Mouse (Mus musculus): ENCODE results near the gene Olfr866. TPM values are rescaled to one million over a fixed set of nuclear protein-coding genes. Genes with fewer than 3 reads are reported as not detected.

The Olfr866 gene
- polyA plus RNA-seq (2015; fragmentation: Illumina TruSeq; extraction: RNeasy Lipid Tissue Mini Kit (QIAGEN cat#74804); ENCODE audit: low read depth, low replicate concordance): not detected

DNA sequence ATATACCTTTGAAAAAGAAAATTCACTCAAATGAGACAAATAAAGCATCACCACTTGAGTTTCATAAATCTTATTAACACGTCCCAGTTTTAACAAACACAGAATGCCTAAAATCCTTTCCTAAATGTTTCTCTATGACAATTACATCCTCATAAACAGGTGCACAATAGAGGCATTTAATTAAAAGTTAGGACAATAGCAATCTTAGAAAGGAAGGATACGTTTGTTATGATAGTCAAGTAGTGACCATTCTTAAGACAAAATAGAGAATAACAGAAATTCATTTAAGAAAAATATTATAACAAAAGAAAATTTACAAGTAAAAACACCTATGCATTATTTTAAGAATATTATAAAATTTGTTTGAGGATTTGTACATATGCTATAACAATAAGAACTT is at the start of gene Olfr866:
Olfr866 (minus strand) TSS at position 101 of the 400 bp plus-strand sequence.

GRCm38 (mm10) chr9:20057462-20057861 is 29.6 kb upstream of the Olfr866 start, which contains the start of gene Olfr867:
TSS of gene Olfr867 (minus strand) at chr9:20057562.

Other genes starting within 250 kb of the Olfr866 start
- gene Olfr58, start 247.8 kb downstream of the Olfr866 start, polyA plus RNA-seq (2015; fragmentation: Illumina TruSeq; extraction: RNeasy Lipid Tissue Mini Kit (QIAGEN cat#74804); ENCODE audit: low read depth, low replicate concordance): not detected
- gene Olfr859, start 223.1 kb downstream of the Olfr866 start, polyA plus RNA-seq (2015; fragmentation: Illumina TruSeq; extraction: RNeasy Lipid Tissue Mini Kit (QIAGEN cat#74804); ENCODE audit: low read depth, low replicate concordance): not detected
- gene Olfr860, start 178.3 kb downstream of the Olfr866 start, polyA plus RNA-seq (2015; fragmentation: Illumina TruSeq; extraction: RNeasy Lipid Tissue Mini Kit (QIAGEN cat#74804); ENCODE audit: low read depth, low replicate concordance): not detected
- not detected for gene Olfr862, start 140.0 kb downstream of the Olfr866 start, polyA plus RNA-seq (2015; fragmentation: Illumina TruSeq; extraction: RNeasy Lipid Tissue Mini Kit (QIAGEN cat#74804); ENCODE audit: low read depth, low replicate concordance)
- not detected for gene Olfr77, start 111.2 kb downstream of the Olfr866 start, polyA plus RNA-seq (2015; fragmentation: Illumina TruSeq; extraction: RNeasy Lipid Tissue Mini Kit (QIAGEN cat#74804); ENCODE audit: low read depth, low replicate concordance)
- not detected for gene Olfr867, start 29.5 kb upstream of the Olfr866 start, polyA plus RNA-seq (2015; fragmentation: Illumina TruSeq; extraction: RNeasy Lipid Tissue Mini Kit (QIAGEN cat#74804); ENCODE audit: low read depth, low replicate concordance)
- not detected for gene Olfr868, start 70.6 kb upstream of the Olfr866 start, polyA plus RNA-seq (2015; fragmentation: Illumina TruSeq; extraction: RNeasy Lipid Tissue Mini Kit (QIAGEN cat#74804); ENCODE audit: low read depth, low replicate concordance)
- not detected for gene Olfr869, start 101.0 kb upstream of the Olfr866 start, polyA plus RNA-seq (2015; fragmentation: Illumina TruSeq; extraction: RNeasy Lipid Tissue Mini Kit (QIAGEN cat#74804); ENCODE audit: low read depth, low replicate concordance)
- gene Olfr870, start 146.0 kb upstream of the Olfr866 start, polyA plus RNA-seq (2015; fragmentation: Illumina TruSeq; extraction: RNeasy Lipid Tissue Mini Kit (QIAGEN cat#74804); ENCODE audit: low read depth, low replicate concordance): not detected
- gene Olfr871, start 184.2 kb upstream of the Olfr866 start, polyA plus RNA-seq (2015; fragmentation: Illumina TruSeq; extraction: RNeasy Lipid Tissue Mini Kit (QIAGEN cat#74804); ENCODE audit: low read depth, low replicate concordance): not detected
- not detected for gene Olfr872, start 209.1 kb upstream of the Olfr866 start, polyA plus RNA-seq (2015; fragmentation: Illumina TruSeq; extraction: RNeasy Lipid Tissue Mini Kit (QIAGEN cat#74804); ENCODE audit: low read depth, low replicate concordance)